Mouse (Mus musculus): ENCODE data around the gene Dnajc2.

DNA sequence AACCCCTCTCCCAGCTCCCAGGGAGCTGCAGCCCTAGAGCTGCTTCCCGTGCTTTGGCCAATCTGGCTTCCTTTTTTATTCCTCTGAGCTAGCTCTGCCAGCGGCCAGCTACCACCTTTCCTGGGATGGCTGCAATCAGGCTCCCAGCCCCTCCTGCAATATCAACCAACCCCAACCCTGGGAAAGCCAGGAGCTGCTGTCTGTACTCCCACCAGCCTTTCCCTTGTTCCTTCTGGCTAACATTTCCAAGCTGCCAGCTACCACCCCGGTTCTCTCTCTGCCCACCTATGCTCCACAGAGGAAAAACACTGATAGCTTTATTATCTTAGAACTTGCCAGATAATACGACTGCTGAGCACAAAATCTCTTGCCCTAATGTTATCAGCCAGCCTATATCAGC lies 19.8 kb upstream of the Dnajc2 start:
- no peak for TF ChIP-seq EP300 (IDR thresholded peaks at IDR 0.05; ENCODE audit: insufficient read depth, low read depth, low read length)
- TF ChIP-seq POLR2A (IDR thresholded peaks at IDR 0.05; ENCODE audit: insufficient read depth, low read length) = no peak

All from ES-Bruce4 (cell line).